Mouse (Mus musculus): ENCODE results near the gene Prrc2b.

DNA sequence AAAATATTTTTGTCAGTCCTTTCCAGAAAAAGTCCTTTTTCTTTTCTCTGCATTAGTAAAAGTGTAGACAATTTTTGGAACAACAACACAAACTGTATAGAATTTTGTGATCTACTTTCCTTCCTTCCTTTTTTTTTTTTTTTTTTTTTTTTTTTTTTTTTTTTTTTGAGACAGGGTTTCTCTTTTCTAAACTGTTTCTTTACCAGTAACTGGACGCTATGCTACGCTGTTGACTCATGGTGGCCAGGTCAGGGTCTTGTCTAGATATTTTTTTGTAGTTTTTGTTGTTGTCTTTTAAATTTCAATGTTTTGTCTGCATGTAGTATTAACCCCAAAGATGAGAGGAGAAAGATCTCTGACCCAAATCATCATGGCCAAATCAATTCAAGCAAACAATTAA lies 29.1 kb upstream of the Prrc2b start:
- TF ChIP-seq CTCF (IDR thresholded peaks at IDR 0.05; ENCODE audit: borderline replicate concordance, insufficient read depth, low read length) (no peak), POLR2A (IDR thresholded peaks at IDR 0.05; ENCODE audit: low read depth, low read length) (no peak)

Data from embryonic fibroblast, embryonic 13.5 days (primary cell).